Mouse (Mus musculus) limb, embryonic 11.5 days (tissue): ENCODE results near the gene Hs6st3. TPM values are rescaled to one million over a fixed set of nuclear protein-coding genes. Genes with fewer than 3 reads are reported as not detected.

Experiments
- ATAC-seq: fragments of 200-750 bp; cut with Nextera tagmentation; 2 replicates; pipeline ENCODE4 v1.8.0; 2017; ENCODE audit warnings: low read depth; ENCODE audit not compliant: insufficient number of reproducible peaks, low FRiP score, low TSS enrichment
- DNase-seq: peaks from one replicate; pipeline ENCODE4 v3.0.0-alpha.2; 2015; ENCODE audit warnings: low spot score
- H3K27ac ChIP-seq: fragments of 300-500 bp; sonication (generic); replicated peaks from 2 replicates; pipeline ENCODE4 v1.5.1; 2014; ENCODE audit warnings: low read depth, mild to moderate bottlenecking, low read length
- H3K27me3 ChIP-seq: fragments of 300-500 bp; sonication (generic); 2 replicates; pipeline ENCODE4 v1.6.1; 2014; ENCODE audit warnings: mild to moderate bottlenecking, low read length, mixed read lengths; ENCODE audit not compliant: control insufficient read depth, insufficient read depth
- H3K36me3 ChIP-seq: fragments of 300-500 bp; sonication (generic); 2 replicates; pipeline ENCODE4 v1.6.1; 2014; ENCODE audit warnings: mild to moderate bottlenecking, low read length, moderate library complexity, mixed read lengths; ENCODE audit not compliant: control insufficient read depth, insufficient read depth
- H3K4me1 ChIP-seq: fragments of 300-500 bp; sonication (generic); 2 replicates; pipeline ENCODE4 v1.6.1; 2014; ENCODE audit warnings: low read length, mixed read lengths; ENCODE audit not compliant: control insufficient read depth, insufficient read depth
- H3K4me2 ChIP-seq: fragments of 300-500 bp; sonication (generic); 2 replicates; pipeline ENCODE4 v1.6.1; 2014; ENCODE audit warnings: low read depth, mild to moderate bottlenecking, moderate library complexity; ENCODE audit not compliant: severe bottlenecking
- H3K4me3 ChIP-seq: fragments of 300-500 bp; sonication (generic); 2 replicates; pipeline ENCODE4 v1.5.1; 2014; ENCODE audit warnings: low read depth, low read length
- H3K9ac ChIP-seq: fragments of 300-500 bp; sonication (generic); 2 replicates; pipeline ENCODE4 v1.6.1; 2014; ENCODE audit warnings: mild to moderate bottlenecking, low read length
- H3K9me3 ChIP-seq: fragments of 300-500 bp; sonication (generic); 2 replicates; pipeline ENCODE4 v1.6.1; 2016; ENCODE audit warnings: low read length; ENCODE audit not compliant: control insufficient read depth
- WGBS: fragments of 180-500 bp; shearing (Covaris S2); extraction: QIAGEN DNeasy Blood & Tissue Kit; methylation state at CpG from one replicate; pipeline ENCODE4 v1.1.7; 2014; 5-methylcytosine and 5-hydroxymethylcytosine counted together
- polyA plus RNA-seq: library from polyadenylated mRNA; unstranded; fragments of >200 nt; fragmentation: Nextera tagmentation; extraction: Ambion mirVana; gene quantifications from 2 replicates; pipeline ENCODE4 v1.2.1, GENCODE M21; 2014

Hs6st3 gene
- polyA plus RNA-seq, 1 experiment from 2014 or later, result 0.17 TPM

DNA sequence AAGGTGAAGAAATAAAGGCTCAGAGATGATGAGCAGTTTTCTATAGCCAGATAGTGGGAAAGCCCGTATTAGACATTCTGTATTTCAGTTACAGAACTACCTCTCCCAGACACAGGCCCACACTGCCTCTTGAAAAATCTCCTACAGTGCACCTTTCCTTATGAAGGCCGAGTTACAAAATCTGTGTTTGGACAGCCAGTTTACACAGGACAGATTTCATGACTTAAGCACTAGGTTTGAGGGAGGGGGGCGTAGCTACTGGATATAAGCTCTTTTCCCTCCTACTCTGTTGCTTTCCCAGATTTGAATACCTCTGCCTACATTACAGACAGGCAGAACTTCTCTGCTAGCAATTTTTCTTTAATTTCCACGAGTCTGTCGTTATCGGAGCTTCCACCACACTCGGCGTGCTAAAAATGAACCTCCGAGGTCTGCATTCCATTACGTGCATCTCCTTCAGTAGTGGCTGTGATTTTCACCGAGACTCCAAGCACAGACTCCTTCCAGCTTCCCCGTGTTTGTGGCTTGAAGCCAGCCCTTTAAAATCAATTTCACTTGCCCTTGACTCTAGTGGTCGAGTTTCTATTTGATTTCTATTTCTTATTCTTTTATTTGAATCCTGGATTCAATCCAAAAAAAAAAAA is 770.0 kb downstream of the Hs6st3 start:
- H3K27ac ChIP-seq, result no peak overlapping the region
- H3K4me2 ChIP-seq, result no peak overlapping the region
- DNase-seq, result no peak
- H3K4me1 ChIP-seq, result no peaks in the 10 kb centered on the region
- H3K36me3 ChIP-seq, result no peaks in the 10 kb centered on the region
- no peaks in the 10 kb centered on the region for H3K9me3 ChIP-seq
- WGBS, result 83% methylated on average over 13 of the region's 13 CpGs
- no peak overlapping the region for H3K4me3 ChIP-seq
- no peak overlapping the region for H3K9ac ChIP-seq
- ATAC-seq, result no peak
- no peaks in the 10 kb centered on the region for H3K27me3 ChIP-seq

DNA sequence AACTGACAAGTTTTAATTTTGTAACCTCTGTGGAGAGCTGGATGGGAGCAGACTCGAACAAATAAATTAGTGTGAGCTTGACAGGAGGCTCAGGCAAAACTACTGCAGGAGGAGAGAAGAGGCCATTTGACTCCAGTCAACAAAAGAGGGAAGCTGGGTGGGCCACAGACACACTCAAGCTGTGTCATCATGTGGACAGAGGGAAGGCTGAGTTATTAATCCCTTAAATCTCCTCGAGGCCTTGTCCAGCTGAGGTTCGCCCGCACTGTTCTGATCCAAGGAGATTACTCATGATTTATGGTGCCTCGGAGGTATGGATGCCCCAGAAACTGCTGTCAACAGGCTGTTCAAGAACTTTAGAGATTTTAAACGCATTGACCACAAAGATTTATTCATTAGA is 776.4 kb downstream of the Hs6st3 start:
- Histone ChIP-seq H3K9ac (no peak overlapping the region), H3K27me3 (no peaks in the 10 kb centered on the region), H3K4me1 (no peaks in the 10 kb centered on the region), H3K4me3 (no peak overlapping the region), H3K4me2 (no peak overlapping the region), H3K36me3 (no peaks in the 10 kb centered on the region), H3K27ac (no peak overlapping the region), H3K9me3 (no peaks in the 10 kb centered on the region)
- 49% methylated on average over 6 of the region's 6 CpGs for WGBS
- ATAC-seq (peak; percentile 44; the same call in 1 of the 2 replicates), DNase-seq (no peak)

DNA sequence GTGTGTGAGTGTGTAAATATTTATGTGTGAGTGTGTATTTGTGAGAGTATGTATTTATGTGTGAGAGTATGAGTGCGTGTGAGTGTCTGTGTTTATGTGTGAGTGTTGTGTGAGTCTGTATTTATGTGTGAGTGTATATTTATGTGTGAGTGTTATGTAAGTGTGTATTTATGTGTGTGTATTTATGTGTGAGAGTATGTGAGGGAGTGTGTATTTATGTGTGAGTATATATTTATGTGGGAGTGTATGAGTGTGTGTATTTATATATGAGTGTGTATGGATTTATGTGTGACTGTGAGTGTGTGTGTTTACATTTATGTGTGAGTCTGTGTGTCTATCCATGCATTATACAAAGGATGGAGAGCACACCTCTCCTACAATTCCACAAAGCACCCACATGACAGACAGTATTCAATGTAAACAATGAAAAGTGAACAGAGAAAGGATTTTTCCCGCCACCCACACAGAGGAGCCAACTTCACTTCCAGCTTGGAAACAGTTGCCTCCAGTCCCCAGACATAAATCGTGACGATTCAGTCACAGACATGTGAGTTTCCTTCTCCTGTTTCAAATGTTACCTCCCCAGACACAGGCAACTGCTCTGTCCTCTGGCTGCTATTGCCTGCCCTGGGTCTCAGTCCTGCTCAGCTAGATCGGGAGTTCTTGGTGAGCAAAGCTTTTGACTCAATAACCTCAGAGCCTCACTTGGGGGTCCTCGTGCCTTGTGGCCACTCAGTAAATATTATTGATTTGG is 780.3 kb downstream of the Hs6st3 start:
- Histone ChIP-seq H3K4me1 (no peaks in the 10 kb centered on the region), H3K4me2 (no peak overlapping the region), H3K27me3 (no peaks in the 10 kb centered on the region), H3K36me3 (no peaks in the 10 kb centered on the region), H3K9me3 (no peaks in the 10 kb centered on the region), H3K9ac (no peak overlapping the region), H3K27ac (no peak overlapping the region), H3K4me3 (no peak overlapping the region)
- no peak for DNase-seq
- 64% methylated on average over 6 of the region's 6 CpGs for WGBS
- no peak for ATAC-seq

DNA sequence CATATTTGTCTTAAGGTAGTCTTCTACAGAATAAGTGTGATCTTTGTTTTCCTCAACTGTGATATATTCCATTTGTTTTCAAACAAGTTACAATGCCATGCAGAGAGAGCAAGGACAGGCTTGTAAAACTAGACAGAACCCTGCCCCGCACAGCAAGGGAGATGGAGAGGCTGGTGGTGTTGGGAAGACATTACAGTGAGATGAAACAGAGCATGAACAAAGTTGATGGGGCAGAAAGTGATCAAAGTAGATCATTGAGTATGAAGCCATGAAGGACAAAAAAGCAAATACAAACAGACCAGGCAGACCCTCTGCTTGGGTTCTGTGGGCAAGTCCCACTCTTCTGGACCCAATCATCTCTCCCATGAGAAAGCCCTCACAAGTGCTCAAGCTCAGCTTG is 781.0 kb downstream of the Hs6st3 start:
- H3K4me1 ChIP-seq, result no peaks in the 10 kb centered on the region
- H3K9me3 ChIP-seq, result no peaks in the 10 kb centered on the region
- 88% methylated on average over 1 of the region's 1 CpGs for WGBS
- no peak overlapping the region for H3K9ac ChIP-seq
- ATAC-seq (no peak), DNase-seq (no peak)
- H3K4me2 ChIP-seq, result no peak overlapping the region
- no peaks in the 10 kb centered on the region for H3K27me3 ChIP-seq
- no peaks in the 10 kb centered on the region for H3K36me3 ChIP-seq
- H3K27ac ChIP-seq, result no peak overlapping the region
- no peak overlapping the region for H3K4me3 ChIP-seq

Other genes with a start within 250 kb of the Hs6st3 start
- gene Dzip1, start 212.9 kb upstream of the Hs6st3 start, polyA plus RNA-seq, result 32.9 and 33.2 TPM in 2 replicates
- gene Dnajc3, start 200.4 kb upstream of the Hs6st3 start, polyA plus RNA-seq, result 34.1 and 35.3 TPM in 2 replicates
- gene Uggt2, start 38.9 kb upstream of the Hs6st3 start, polyA plus RNA-seq, result 18.2 and 20.9 TPM in 2 replicates